Mouse (Mus musculus) frontal cortex, postnatal 36 days (tissue): ENCODE results near the gene Rpl29.
A peak's percentile ranks its signal among the peaks of the same experiment; 100 is the strongest.

Source experiments
- DNase-seq, 2 experiments: peaks; one replicate each; pipeline ENCODE4 v3.0.0; 2022; ENCODE audit warnings: low spot score in 2 of 2

The Rpl29 gene

GRCm38 (mm10) chr9:106473081-106473752, 44.0 kb downstream of the Rpl29 start:
- peak in 1 of 2 experiments; percentile 0 for DNase-seq

GRCm38 (mm10) chr9:106473753-106474105, 44.5 kb downstream of the Rpl29 start:
- peak in 1 of 2 experiments; percentile 1 for DNase-seq

- DNase-seq: peak in 1 of 2 experiments; percentile 58
These were observed 45.2 kb downstream of the Rpl29 start for GRCm38 (mm10) chr9:106474456-106474855.

GRCm38 (mm10) chr9:106475046-106475445, 45.8 kb downstream of the Rpl29 start:
- peak in 1 of 2 experiments; percentile 1 for DNase-seq

GRCm38 (mm10) chr9:106475663-106476001, 46.4 kb downstream of the Rpl29 start, which contains the start of gene Rrp9:
Gene Rrp9, plus strand, starts transcription at chr9:106475963.
- peak in 1 of 2 experiments; percentile 3 for DNase-seq

- peak in 1 of 2 experiments; percentile 25 for DNase-seq
These were observed 47.0 kb downstream of the Rpl29 start for GRCm38 (mm10) chr9:106476002-106476923.

- peak; percentile 100 for DNase-seq
These were observed 47.8 kb downstream of the Rpl29 start, which contains the start of gene Parp3 for GRCm38 (mm10) chr9:106476924-106477484. Gene Parp3, minus strand, starts transcription at chr9:106476949.

- peak in 1 of 2 experiments; percentile 0 for DNase-seq
These were observed 48.4 kb downstream of the Rpl29 start for GRCm38 (mm10) chr9:106477649-106478048.

GRCm38 (mm10) chr9:106478101-106478500, 48.8 kb downstream of the Rpl29 start:
- DNase-seq: no peak

- DNase-seq: no peak
These were observed 51.3 kb downstream of the Rpl29 start for GRCm38 (mm10) chr9:106480541-106480940.

- no peak for DNase-seq
These were observed 51.8 kb downstream of the Rpl29 start for GRCm38 (mm10) chr9:106481075-106481474.
